ENCODE assay signal across 9 mouse cellular contexts in the genomic region with DNA sequence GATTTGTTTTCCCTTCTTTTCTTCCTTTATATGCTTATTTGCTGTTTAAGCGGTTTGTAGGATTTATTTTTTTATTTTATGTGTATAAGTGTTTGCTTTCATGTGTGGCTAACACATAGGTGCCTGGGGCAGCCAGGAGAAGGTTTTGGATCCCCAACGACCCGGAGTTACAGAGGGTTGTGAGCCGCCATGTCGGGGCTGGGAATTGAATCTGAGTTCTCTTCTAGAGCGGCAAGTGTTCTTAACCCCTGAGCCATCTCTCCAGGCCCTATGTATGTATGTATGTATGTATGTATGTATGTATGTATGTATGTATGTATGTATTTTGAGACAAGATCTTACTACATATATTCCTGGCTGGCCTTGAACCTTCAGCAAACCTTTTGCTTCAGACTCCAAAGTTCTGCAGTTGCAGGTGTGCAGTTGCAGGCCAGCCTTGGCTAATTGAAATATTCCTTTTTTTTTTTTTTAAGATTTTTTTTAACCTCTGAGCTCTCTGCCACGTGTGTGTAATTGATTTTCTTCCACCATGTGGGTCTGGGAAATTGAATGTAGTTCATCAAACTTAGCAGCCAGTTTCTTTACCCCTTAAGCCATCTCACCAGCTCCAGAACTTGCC. TPM values are rescaled to one million over a fixed set of nuclear protein-coding genes. Genes with fewer than 3 reads are reported as not detected.
A peak's percentile ranks its signal among the peaks of the same experiment; 100 is the strongest.
DNase-seq lines count a peak whose midpoint lies in the region; ATAC-seq and TF ChIP-seq lines count a peak whose summit lies in the region.
"Had no signal": no experiment of that assay in that cellular context is flagged by ENCODE, and none has a peak within 500 bp of the region (broad histone marks: within the 10 kb centered on the region; RNA-seq: fewer than 3 reads in every experiment).

No protein-coding gene starts in this region.

- no peaks in the 10 kb centered on the region for H3K9me3 ChIP-seq in heart, embryonic 16.5 days (replicated peaks; ENCODE audit: control insufficient read depth, low read length)
- H3K9me3 ChIP-seq in limb, embryonic 15.5 days: no peaks in the 10 kb centered on the region

- no peak for ATAC-seq in heart, embryonic 16.5 days (replicated peaks; ENCODE audit: extremely low read depth, insufficient read depth, low FRiP score)
- ATAC-seq in limb, embryonic 15.5 days (ENCODE audit: insufficient number of reproducible peaks, low FRiP score, low TSS enrichment, low read depth): no peak

- no peaks in the 10 kb centered on the region for H3K27me3 ChIP-seq in heart, embryonic 16.5 days (ENCODE audit: control insufficient read depth, insufficient read depth, low read length)
- H3K27me3 ChIP-seq in limb, embryonic 15.5 days: no peaks in the 10 kb centered on the region

- peaks cover 42% of the 10 kb centered on the region for H3K4me1 ChIP-seq in heart, embryonic 16.5 days (ENCODE audit: control insufficient read depth, insufficient read depth, low read length)
- H3K4me1 ChIP-seq in limb, embryonic 15.5 days: peaks cover 31% of the 10 kb centered on the region

- peak overlapping the region; percentile 68 for H3K4me3 ChIP-seq in left cerebral cortex, adult 2 months
- peak overlapping the region; percentile 82 for H3K4me3 ChIP-seq in heart, embryonic 16.5 days (ENCODE audit: low read length)
- peak overlapping the region; percentile 85 for H3K4me3 ChIP-seq in limb, embryonic 15.5 days

- H3K27ac ChIP-seq in left cerebral cortex, adult 2 months: peak overlapping the region; percentile 92
- peak overlapping the region; percentile 99 for H3K27ac ChIP-seq in heart, embryonic 16.5 days (ENCODE audit: low read length)
- peak overlapping the region; percentile 97 for H3K27ac ChIP-seq in limb, embryonic 15.5 days

- H3K9ac ChIP-seq in heart, embryonic 16.5 days (ENCODE audit: low read length): peak overlapping the region; percentile 94
- peak overlapping the region; percentile 91 for H3K9ac ChIP-seq in limb, embryonic 15.5 days

- no peak for TF ChIP-seq CTCF in left cerebral cortex, adult 2 months (IDR thresholded peaks at IDR 0.05)

- no peak for DNase-seq in left cerebral cortex, adult 2 months (ENCODE audit: extremely low spot score in 1 of 2, low spot score in 2 of 2)
- DNase-seq in left cerebral cortex, postnatal 36 days (ENCODE audit: low spot score in 2 of 2): no peak
- peak; percentile 19 for DNase-seq in brain, adult 2 months (ENCODE audit: low read depth, low spot score)
- DNase-seq in retina, postnatal 1 day: peak; percentile 21
- DNase-seq in c-Kit-positive CD71-positive TER-119-positive erythroid progenitor cells, embryonic 14.5 days (ENCODE audit: low spot score): no peak
- no peak for DNase-seq in cerebellum, postnatal 4 days (ENCODE audit: low spot score in 2 of 2)

- intact Hi-C loops in left cerebral cortex, adult 2 months (cut with DNase I): loop anchor here (2.0 kb wide), 1 partner anchor 55 kb away; a partner anchor contains a TSS
- intact Hi-C loops in left cerebral cortex, postnatal 36 days (cut with DNase I): no loop called here

- peak overlapping the region; percentile 62 for H3K4me2 ChIP-seq in heart, embryonic 16.5 days (ENCODE audit: low read depth, low read length)
- peak overlapping the region; percentile 49 for H3K4me2 ChIP-seq in limb, embryonic 15.5 days

- WGBS in heart, embryonic 16.5 days: 13% methylated on average over 7 of the region's 7 CpGs
- 13% methylated on average over 7 of the region's 7 CpGs for WGBS in limb, embryonic 15.5 days

- no peaks in the 10 kb centered on the region for H3K36me3 ChIP-seq in heart, embryonic 16.5 days (ENCODE audit: control insufficient read depth, insufficient read depth)
- no peaks in the 10 kb centered on the region for H3K36me3 ChIP-seq in limb, embryonic 15.5 days

RNA-seq across cellular contexts. Expression of a gene that starts 1.0 kb away (rescaled TPM):
- 10 to 100 TPM; 72.4 to 72.6 TPM for total RNA-seq in left cerebral cortex, adult 2 months (2021)
- total RNA-seq in left cerebral cortex, postnatal 36 days (2021): 10 to 100 TPM; 78.8 to 80.8 TPM
- 398 and 419 TPM in 2 replicates for polyA plus RNA-seq in heart, embryonic 16.5 days (2015; fragmentation: Nextera tagmentation; extraction: Ambion mirVana)
- polyA plus RNA-seq in limb, embryonic 15.5 days (2015; fragmentation: Nextera tagmentation; extraction: Ambion mirVana): 109 and 131 TPM in 2 replicates

RNA-seq across cellular contexts. Expression of a gene that starts 10.6 kb away (rescaled TPM):
- total RNA-seq in left cerebral cortex, adult 2 months (2021): 10 to 100 TPM; 78.0 to 87.8 TPM
- total RNA-seq in left cerebral cortex, postnatal 36 days (2021): 10 to 100 TPM; 73.6 to 77.1 TPM
- polyA plus RNA-seq in heart, embryonic 16.5 days (2015; fragmentation: Nextera tagmentation; extraction: Ambion mirVana): 152 and 161 TPM in 2 replicates
- 179 and 184 TPM in 2 replicates for polyA plus RNA-seq in limb, embryonic 15.5 days (2015; fragmentation: Nextera tagmentation; extraction: Ambion mirVana)

RNA-seq across cellular contexts. Expression of a gene that starts 17.6 kb away (rescaled TPM):
- not detected for total RNA-seq in left cerebral cortex, adult 2 months (2021)
- not detected for total RNA-seq in left cerebral cortex, postnatal 36 days (2021)
- not detected in 2 replicates for polyA plus RNA-seq in heart, embryonic 16.5 days (2015; fragmentation: Nextera tagmentation; extraction: Ambion mirVana)
- polyA plus RNA-seq in limb, embryonic 15.5 days (2015; fragmentation: Nextera tagmentation; extraction: Ambion mirVana): not detected in 2 replicates
- total RNA-seq: neutrophil, adult 5-6 weeks had no signal

RNA-seq across cellular contexts. Expression of a gene that starts 56.0 kb away (rescaled TPM):
- 1 to 10 TPM; 6.8 to 6.9 TPM for total RNA-seq in left cerebral cortex, adult 2 months (2021)
- total RNA-seq in left cerebral cortex, postnatal 36 days (2021): 1 to 10 TPM; 6.4 to 8.2 TPM
- polyA plus RNA-seq in heart, embryonic 16.5 days (2015; fragmentation: Nextera tagmentation; extraction: Ambion mirVana): 4.4 and 4.6 TPM in 2 replicates
- polyA plus RNA-seq in limb, embryonic 15.5 days (2015; fragmentation: Nextera tagmentation; extraction: Ambion mirVana): 4.5 and 5.0 TPM in 2 replicates

Comparison
In these comparisons a context has a peak if more than half of its experiments do, and no peak if none do; other contexts are left out.
1. DNase-seq: peak in brain, adult 2 months (single experiment) and retina, postnatal 1 day (single experiment); none in left cerebral cortex, adult 2 months (0 of 2), left cerebral cortex, postnatal 36 days (0 of 2), c-Kit-positive CD71-positive TER-119-positive erythroid progenitor cells, embryonic 14.5 days (single experiment) and cerebellum, postnatal 4 days (0 of 2).
2. Peak in every context shown above with its lines, with median percentiles within 50 percentile points of each other: H3K27ac ChIP-seq and H3K4me3 ChIP-seq.